Mouse (Mus musculus) kidney, adult 2 months (tissue): ENCODE measurements around the gene Asap2. TPM values are rescaled to one million over a fixed set of nuclear protein-coding genes. Genes with fewer than 3 reads are reported as not detected.

Source experiments
- DNase-seq: peaks from one replicate; pipeline ENCODE4 v3.0.0; 2021
- H3K27ac ChIP-seq: fragments of 200-500 bp; 2 replicates; pipeline ENCODE4 v1.5.1; 2012; ENCODE audit warnings: low read depth, low read length, control low read depth, inconsistent platforms; ENCODE audit not compliant: insufficient read depth
- H3K27me3 ChIP-seq: fragments of 200-500 bp; replicated peaks from 2 replicates; pipeline ENCODE4 v1.6.1; 2012; ENCODE audit warnings: mild to moderate bottlenecking, moderate library complexity, low read length, inconsistent platforms; ENCODE audit not compliant: control insufficient read depth, insufficient read depth
- H3K36me3 ChIP-seq: fragments of 200-500 bp; 2 replicates; pipeline ENCODE4 v1.6.1; 2012; ENCODE audit warnings: mild to moderate bottlenecking, moderate library complexity, low read length, inconsistent platforms; ENCODE audit not compliant: control insufficient read depth, insufficient read depth
- H3K4me1 ChIP-seq: fragments of 200-500 bp; 2 replicates; pipeline ENCODE4 v1.6.1; 2011; ENCODE audit warnings: low read length; ENCODE audit not compliant: control insufficient read depth, insufficient read depth
- H3K4me3 ChIP-seq: fragments of 200-500 bp; 2 replicates; pipeline ENCODE4 v1.5.1; 2011; ENCODE audit warnings: mild to moderate bottlenecking, low read depth, low read length, control low read depth; ENCODE audit not compliant: insufficient read depth
- CTCF ChIP-seq: fragments of 200-500 bp; conservative IDR thresholded peaks from 2 replicates; pipeline ENCODE4 v1.5.1; 2011; ENCODE audit warnings: low read depth, mild to moderate bottlenecking, control low read depth, low read length, moderate library complexity, mixed read lengths; ENCODE audit not compliant: insufficient read depth, insufficient read length
- POLR2A ChIP-seq: fragments of 200-500 bp; IDR thresholded peaks from one replicate; pipeline ENCODE4 v1.6.1; 2011; ENCODE audit warnings: low read depth, low read length, control low read depth
- WGBS: fragments of 180-500 bp; shearing (Covaris S2); methylation state at CpG from one replicate; pipeline ENCODE4 v1.1.7; 2018; 5-methylcytosine and 5-hydroxymethylcytosine counted together
- polyA plus RNA-seq: library from polyadenylated mRNA; depleted of rRNA; stranded (reverse); fragments of >200 nt; gene quantifications from 2 replicates; pipeline ENCODE4 v1.2.3, GENCODE M21; 2012

Asap2 gene
- polyA plus RNA-seq, 1 experiment = 8.2 TPM

- H3K27ac ChIP-seq = peak overlapping the region; percentile 54
- H3K4me3 ChIP-seq = no peak overlapping the region
- no peaks in the 10 kb centered on the region for H3K36me3 ChIP-seq
- peak; percentile 54 for DNase-seq
- H3K4me1 ChIP-seq = peaks cover 8% of the 10 kb centered on the region; the same call in 1 of the 2 replicates
- H3K27me3 ChIP-seq = no peaks in the 10 kb centered on the region
- 55% methylated on average over 6 of the region's 6 CpGs for WGBS
- no peak for TF ChIP-seq CTCF
- TF ChIP-seq POLR2A = no peak
Observed at GRCm38 (mm10) chr12:21183321-21183720, 193.1 kb downstream of the Asap2 start.

- no peak overlapping the region for H3K4me3 ChIP-seq
- H3K27ac ChIP-seq = no peak overlapping the region
- no peaks in the 10 kb centered on the region for H3K36me3 ChIP-seq
- DNase-seq = peak; percentile 66
- TF ChIP-seq CTCF (no peak), POLR2A (no peak)
- peaks cover 5% of the 10 kb centered on the region; the same call in 1 of the 2 replicates for H3K4me1 ChIP-seq
- H3K27me3 ChIP-seq = no peaks in the 10 kb centered on the region
- 94% methylated on average over 1 of the region's 1 CpGs for WGBS
Observed at GRCm38 (mm10) chr12:21186145-21186544, 195.9 kb downstream of the Asap2 start.

GRCm38 (mm10) chr12:21188880-21189279, 198.6 kb downstream of the Asap2 start:
- 44% methylated on average over 4 of the region's 4 CpGs for WGBS
- Histone ChIP-seq H3K27me3 (no peaks in the 10 kb centered on the region), H3K4me3 (no peak overlapping the region), H3K4me1 (no peaks in the 10 kb centered on the region), H3K36me3 (no peaks in the 10 kb centered on the region), H3K27ac (no peak overlapping the region)
- DNase-seq = peak; percentile 87
- no peak for TF ChIP-seq POLR2A
- no peak for TF ChIP-seq CTCF

GRCm38 (mm10) chr12:21191546-21191945, 201.3 kb downstream of the Asap2 start:
- DNase-seq = no peak
- Histone ChIP-seq H3K4me3 (no peak overlapping the region), H3K27ac (no peak overlapping the region), H3K36me3 (no peaks in the 10 kb centered on the region), H3K4me1 (no peaks in the 10 kb centered on the region), H3K27me3 (no peaks in the 10 kb centered on the region)
- TF ChIP-seq POLR2A (no peak), CTCF (no peak)
- 84% methylated on average over 2 of the region's 2 CpGs for WGBS

GRCm38 (mm10) chr12:21195497-21195896, 205.2 kb downstream of the Asap2 start:
- no peaks in the 10 kb centered on the region for H3K36me3 ChIP-seq
- H3K4me1 ChIP-seq = no peaks in the 10 kb centered on the region
- TF ChIP-seq CTCF = no peak
- no peak for TF ChIP-seq POLR2A
- WGBS = 88% methylated on average over 3 of the region's 3 CpGs
- no peak overlapping the region for H3K27ac ChIP-seq
- H3K4me3 ChIP-seq = no peak overlapping the region
- no peaks in the 10 kb centered on the region for H3K27me3 ChIP-seq
- no peak for DNase-seq

- H3K27ac ChIP-seq = no peak overlapping the region
- no peaks in the 10 kb centered on the region for H3K36me3 ChIP-seq
- no peaks in the 10 kb centered on the region for H3K4me1 ChIP-seq
- DNase-seq = no peak
- no peaks in the 10 kb centered on the region for H3K27me3 ChIP-seq
- 80% methylated on average over 4 of the region's 4 CpGs for WGBS
- TF ChIP-seq POLR2A = no peak
- no peak for TF ChIP-seq CTCF
- no peak overlapping the region for H3K4me3 ChIP-seq
Observed at GRCm38 (mm10) chr12:21196420-21196819, 206.2 kb downstream of the Asap2 start.

GRCm38 (mm10) chr12:21200613-21201012, 210.4 kb downstream of the Asap2 start:
- H3K27me3 ChIP-seq = no peaks in the 10 kb centered on the region
- H3K4me3 ChIP-seq = no peak overlapping the region
- 74% methylated on average over 8 of the region's 8 CpGs for WGBS
- no peak for DNase-seq
- H3K36me3 ChIP-seq = no peaks in the 10 kb centered on the region
- no peak for TF ChIP-seq POLR2A
- TF ChIP-seq CTCF = no peak
- no peak overlapping the region for H3K27ac ChIP-seq
- H3K4me1 ChIP-seq = no peaks in the 10 kb centered on the region

GRCm38 (mm10) chr12:21201485-21202269, 211.4 kb downstream of the Asap2 start:
- Histone ChIP-seq H3K36me3 (no peaks in the 10 kb centered on the region), H3K27me3 (no peaks in the 10 kb centered on the region), H3K4me1 (no peaks in the 10 kb centered on the region), H3K4me3 (no peak overlapping the region), H3K27ac (no peak overlapping the region)
- TF ChIP-seq POLR2A = no peak
- TF ChIP-seq CTCF = no peak
- 83% methylated on average over 10 of the region's 10 CpGs for WGBS
- DNase-seq = no peak
